Mouse (Mus musculus) left cerebral cortex, postnatal 25 days (tissue): Measurements from ENCODE around the gene Spin4. TPM values are rescaled to one million over a fixed set of nuclear protein-coding genes. Genes with fewer than 3 reads are reported as not detected.

ENCODE experiments used
- DNase-seq, 2 experiments: peaks; one replicate each; pipeline ENCODE4 v3.0.0; 2022; ENCODE audit warnings: low spot score in 2 of 2, mixed read lengths in 1 of 2
- intact Hi-C: fragments of 180-260 bp; cut with DNase I; formaldehyde crosslinking; loops from one replicate; pipeline ENCODE4 v1.15.1; 2025
- total RNA-seq, 2 experiments: library from RNA; stranded (reverse); gene quantifications; 2 replicates each; pipeline ENCODE4 v1.2.3; 2021

Spin4 gene
- under 1 TPM; 0.48 to 0.57 TPM for total RNA-seq

GRCm38 (mm10) chrX:95026361-95026892 lies at the start of gene Spin4:
Spin4 (minus strand) TSS chrX:95026682.
- peak; percentile 64 to 73 for DNase-seq
- intact Hi-C loops: loop anchor here (5.0 kb wide), 2 partner anchors 141 to 166 kb away; no protein-coding TSS in a partner anchor

GRCm38 (mm10) chrX:95027907-95028306 lies 1.4 kb upstream of the Spin4 start:
- intact Hi-C loops: loop anchor here (5.0 kb wide), 2 partner anchors 139 to 164 kb away; no protein-coding TSS in a partner anchor

GRCm38 (mm10) chrX:95025779-95026360 lies 612 bp downstream of the Spin4 start:
- peak; percentile 23 to 27 for DNase-seq

More at GRCm38 (mm10) chrX:95027907-95028306, 1.4 kb upstream of the Spin4 start:
- no peak for DNase-seq

GRCm38 (mm10) chrX:95012033-95012432 lies 14.4 kb downstream of the Spin4 start:
- intact Hi-C loops: loop anchor here (1.0 kb wide), 1 partner anchor 147 kb away; no protein-coding TSS in a partner anchor
- DNase-seq: peak in 1 of 2 experiments; percentile 39

More at GRCm38 (mm10) chrX:95025779-95026360, 612 bp downstream of the Spin4 start:
- intact Hi-C loops: loop anchor here (5.0 kb wide), 2 partner anchors 141 to 166 kb away; no protein-coding TSS in a partner anchor

GRCm38 (mm10) chrX:94998845-94999244 lies 27.6 kb downstream of the Spin4 start:
- intact Hi-C loops: no loop called here

GRCm38 (mm10) chrX:94994113-94994512 lies 32.4 kb downstream of the Spin4 start:
- intact Hi-C loops: no loop called here
- no peak for DNase-seq

More at GRCm38 (mm10) chrX:94998845-94999244, 27.6 kb downstream of the Spin4 start:
- no peak for DNase-seq

- DNase-seq: no peak
Observed at GRCm38 (mm10) chrX:94990903-94991302, 35.6 kb downstream of the Spin4 start.

GRCm38 (mm10) chrX:94990080-94990825 lies 36.2 kb downstream of the Spin4 start:
- intact Hi-C loops: no loop called here
- peak in 1 of 2 experiments; percentile 5 for DNase-seq

More at GRCm38 (mm10) chrX:94990903-94991302, 35.6 kb downstream of the Spin4 start:
- intact Hi-C loops: no loop called here

Other genes with a start within 250 kb of the Spin4 start
- 100 to 1,000 TPM; 299 to 320 TPM for gene Arhgef9, start 170.2 kb upstream of the Spin4 start, total RNA-seq